Mouse (Mus musculus): ENCODE measurements at regions not wholly inside any gene's neighbourhood (a gene's known extent, or its start where the extent isn't known, plus 50 kb on each side); places are given as distances from the start of the nearest gene placed in this dataset.

DNA sequence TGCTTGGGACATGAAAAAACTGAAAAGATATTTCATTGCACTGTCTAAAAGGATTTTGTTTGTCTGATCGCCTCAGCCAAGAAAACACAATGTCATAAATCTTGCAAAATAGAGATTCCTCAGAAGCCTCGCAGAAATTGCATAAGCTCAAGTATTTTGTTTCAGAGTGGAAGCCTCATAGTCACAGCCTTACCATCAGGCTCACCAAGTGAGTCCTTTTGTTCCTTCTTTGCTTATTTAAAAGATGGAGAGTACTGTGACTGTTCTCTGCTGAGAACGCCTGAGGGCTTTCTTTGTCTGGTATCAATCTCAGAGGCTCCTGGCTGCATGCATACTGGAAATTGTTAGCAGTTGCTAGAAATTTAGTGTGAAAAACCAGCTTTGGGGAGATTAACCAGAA lies 367.0 kb upstream of the Cited2 start:
- no peak for TF ChIP-seq CTCF (IDR thresholded peaks at IDR 0.05; ENCODE audit: low read depth, low read length)
- TF ChIP-seq EP300 (IDR thresholded peaks at IDR 0.05; ENCODE audit: insufficient read depth, low read depth, low read length) = no peak

Data from ES-Bruce4 (cell line).